Mouse (Mus musculus) 3134 (cell line): Measurements from ENCODE around the gene Aym1.
A peak's percentile ranks its signal among the peaks of the same experiment; 100 is the strongest.
"Not testable (repeated sequence)": the region's sequence is repeated elsewhere in the genome, so short reads cannot be mapped to it uniquely, and the experiment has no call there.

Experiments used
- DNase-seq: peaks from one replicate; pipeline ENCODE4 v3.0.0-alpha.2; 2011; ENCODE audit warnings: low spot score; ENCODE audit not compliant: insufficient read length; ENCODE audit errors: extremely low read depth

Gene Aym1

DNA sequence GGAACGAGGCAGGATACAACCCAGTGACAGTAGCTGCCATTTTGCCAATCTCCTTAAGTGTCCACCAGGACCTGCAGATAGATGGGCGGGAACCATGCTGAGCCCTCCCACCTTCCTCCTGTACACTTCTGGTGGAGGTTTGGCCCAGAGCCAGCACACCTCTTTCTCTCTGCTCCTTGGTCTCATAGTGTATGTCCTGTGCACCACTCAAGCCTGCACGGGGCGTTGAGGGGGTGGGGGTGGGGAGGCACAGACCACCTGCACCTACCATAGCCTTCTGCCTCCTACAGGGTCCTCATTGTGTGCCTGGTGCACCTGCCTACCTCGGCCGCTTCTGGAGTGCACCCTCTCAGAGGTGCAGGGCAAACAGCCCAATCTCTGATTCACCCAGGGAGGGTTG, 4.5 kb upstream of the Aym1 start:
- no peak for DNase-seq

DNA sequence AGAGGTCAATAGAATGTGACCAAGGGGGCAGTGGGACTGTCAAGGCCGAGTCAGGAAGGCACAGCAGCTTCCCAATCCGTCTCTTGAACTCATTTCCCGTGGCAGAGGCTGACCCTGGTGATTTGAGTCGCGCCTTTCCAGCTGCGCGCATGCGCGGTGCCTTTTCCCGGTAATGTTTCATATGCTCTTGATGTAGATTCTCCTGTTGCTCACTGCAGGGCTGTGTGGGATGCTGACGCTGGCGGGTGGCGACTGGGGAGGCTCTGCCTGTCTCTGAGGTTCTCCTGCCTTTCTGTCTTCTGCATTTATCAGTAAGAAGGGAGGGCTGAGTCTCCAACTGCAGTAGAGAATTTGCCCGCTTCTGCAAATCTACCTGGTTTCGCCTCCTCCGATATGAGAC, 2.8 kb upstream of the Aym1 start:
- no peak for DNase-seq

DNA sequence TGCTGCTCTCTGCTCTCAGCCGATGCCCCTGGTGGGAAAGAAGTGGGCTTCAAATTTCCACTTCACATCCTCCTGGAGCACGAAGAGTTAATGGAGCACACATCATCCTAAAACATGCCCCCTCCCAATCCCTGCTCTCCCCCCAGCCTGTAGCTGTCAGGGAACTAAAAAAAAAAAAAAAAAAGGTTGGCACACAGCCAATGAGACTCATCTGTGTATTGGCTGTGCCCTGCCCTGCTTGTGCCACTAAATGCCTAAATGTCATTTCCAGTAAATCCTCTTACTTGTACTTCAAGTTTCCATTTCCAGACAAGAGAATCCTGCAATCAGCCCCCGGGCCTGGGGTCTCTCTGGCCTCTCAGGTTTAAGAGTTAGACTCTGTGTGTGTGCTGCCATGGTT, 562 bp downstream of the Aym1 start:
- no peak for DNase-seq

DNA sequence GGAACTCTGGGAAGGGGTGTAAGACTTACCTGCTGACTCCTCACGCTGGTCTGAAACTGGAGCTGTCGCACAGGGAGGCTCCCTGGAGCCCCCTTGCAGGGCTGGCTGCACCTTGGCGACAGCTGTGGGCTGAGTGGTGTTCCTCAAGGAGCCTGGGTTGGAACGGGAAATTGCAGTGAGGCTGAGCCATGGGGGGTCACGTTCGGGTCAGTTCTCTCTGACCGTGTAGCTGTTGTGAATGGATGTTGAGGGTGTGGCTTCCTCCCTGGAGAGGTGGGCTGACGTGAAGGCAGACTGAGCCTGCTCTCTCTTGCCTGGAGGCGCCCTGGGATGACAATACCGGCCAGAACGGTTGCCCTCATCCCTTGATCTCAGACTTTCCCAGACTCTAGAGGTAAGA, 1.7 kb downstream of the Aym1 start:
- no peak for DNase-seq

DNA sequence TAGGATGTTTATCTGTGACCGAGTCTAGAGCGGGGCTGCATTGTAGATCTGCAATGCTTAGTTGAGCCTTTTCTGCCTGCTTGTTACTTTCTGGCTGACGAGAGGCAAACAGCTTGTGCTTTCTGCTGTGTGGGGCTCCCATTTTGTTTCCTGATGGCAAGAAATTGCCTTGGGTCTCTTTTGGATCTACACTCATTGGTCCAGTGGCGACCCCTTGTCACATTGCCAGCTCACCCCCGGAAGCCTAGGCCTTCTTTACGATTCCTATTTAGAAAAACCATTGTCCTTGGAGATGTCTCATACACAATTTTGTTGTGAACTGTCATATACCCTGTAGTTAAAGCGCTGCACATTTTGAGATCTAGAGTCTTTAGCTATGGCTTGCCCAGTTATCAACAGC, 4.2 kb downstream of the Aym1 start:
- DNase-seq = no peak

DNA sequence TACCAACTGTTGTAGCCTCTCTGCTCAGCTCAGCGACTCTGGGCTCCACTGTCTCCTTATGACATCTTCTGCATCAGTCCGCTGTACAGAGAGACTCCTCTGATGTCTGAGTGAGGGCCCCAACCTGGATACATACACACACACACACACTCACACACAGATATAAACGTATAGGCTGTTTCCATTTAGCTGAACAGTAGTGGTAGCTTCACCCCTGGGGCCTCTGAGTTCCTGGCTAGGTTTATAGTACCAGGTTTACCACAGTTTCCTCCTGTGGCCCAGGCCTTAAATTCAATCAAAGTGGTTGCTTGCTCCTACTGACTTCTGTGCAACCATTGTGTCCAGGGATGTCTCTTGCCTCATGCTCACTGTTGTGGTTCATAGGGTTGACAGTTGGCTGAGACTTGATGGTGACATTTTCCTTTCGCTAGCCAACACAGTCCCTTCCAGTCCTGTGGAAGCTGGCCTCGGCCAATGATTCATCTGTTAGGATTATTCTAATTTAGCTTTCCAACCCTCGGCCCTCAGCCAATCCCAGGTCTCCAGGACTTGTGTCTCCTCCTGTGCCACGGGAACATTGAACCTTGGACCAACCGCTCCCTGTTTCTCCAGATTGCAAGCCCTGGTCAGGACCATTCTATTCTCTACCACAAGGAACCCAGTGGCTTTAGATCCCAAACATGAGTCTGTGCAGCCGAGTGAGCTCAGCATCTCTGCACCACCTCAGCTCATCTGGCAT, 5.3 kb downstream of the Aym1 start:
- DNase-seq = no peak

DNA sequence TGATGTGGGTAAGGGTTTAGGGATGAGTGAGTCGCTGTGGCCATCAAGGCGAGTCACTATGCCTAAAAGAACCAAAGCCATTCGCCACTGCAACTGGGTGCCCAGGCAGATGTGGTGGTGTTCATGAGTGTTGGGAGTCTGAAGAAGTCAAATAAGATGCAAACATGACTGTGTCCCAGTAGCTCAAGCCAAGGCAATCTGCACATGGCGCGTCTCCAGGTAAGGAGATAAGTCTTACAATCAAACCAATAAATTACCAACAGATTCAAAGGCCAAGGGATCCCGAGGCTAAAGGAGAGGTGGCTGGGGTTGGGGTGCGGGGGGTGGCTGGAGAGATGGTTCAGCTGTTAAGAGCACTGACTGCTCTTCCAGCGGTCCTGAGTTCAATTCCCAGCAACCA, 6.1 kb downstream of the Aym1 start:
- DNase-seq = no peak

DNA sequence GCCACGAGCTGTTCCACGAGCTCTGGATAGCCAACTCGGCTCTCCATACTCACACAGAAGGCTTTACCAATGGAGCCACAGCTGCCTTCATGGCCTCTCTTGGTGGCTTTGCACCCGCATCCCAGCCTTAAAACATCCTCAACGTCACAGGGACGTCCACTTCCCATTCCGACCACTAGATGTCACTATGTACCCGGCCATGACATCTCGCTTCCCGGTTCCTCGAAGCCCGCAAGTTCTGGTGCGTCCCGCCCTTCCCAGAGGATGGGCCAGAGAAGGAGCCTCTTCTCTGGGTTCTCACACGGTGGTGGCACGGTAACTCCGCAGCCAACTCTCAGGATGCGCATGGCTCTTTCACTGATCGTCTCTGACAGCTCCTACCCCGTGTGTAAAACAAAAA, 8.8 kb downstream of the Aym1 start:
- peak; percentile 55 for DNase-seq

DNA sequence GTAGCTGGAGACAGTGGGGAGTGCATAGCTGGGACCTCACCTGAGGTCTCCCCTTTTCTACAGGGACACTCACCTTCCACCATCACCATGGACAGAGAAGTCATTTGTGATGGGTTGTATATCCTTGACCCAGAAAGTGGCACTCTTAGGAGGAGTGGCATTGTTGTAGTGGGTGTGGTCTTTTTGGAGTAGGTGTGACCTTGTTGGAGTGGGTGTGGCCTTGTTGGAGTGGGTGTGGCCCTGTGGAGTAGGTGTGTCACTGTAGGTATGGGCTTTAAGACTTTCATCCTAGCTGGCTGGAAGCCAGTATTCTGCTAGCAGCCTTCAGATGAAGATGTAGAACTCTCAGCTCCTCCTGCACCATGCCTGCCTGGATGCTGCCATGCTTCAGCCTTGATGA, 10.6 kb downstream of the Aym1 start:
- not testable (repeated sequence) for DNase-seq

DNA sequence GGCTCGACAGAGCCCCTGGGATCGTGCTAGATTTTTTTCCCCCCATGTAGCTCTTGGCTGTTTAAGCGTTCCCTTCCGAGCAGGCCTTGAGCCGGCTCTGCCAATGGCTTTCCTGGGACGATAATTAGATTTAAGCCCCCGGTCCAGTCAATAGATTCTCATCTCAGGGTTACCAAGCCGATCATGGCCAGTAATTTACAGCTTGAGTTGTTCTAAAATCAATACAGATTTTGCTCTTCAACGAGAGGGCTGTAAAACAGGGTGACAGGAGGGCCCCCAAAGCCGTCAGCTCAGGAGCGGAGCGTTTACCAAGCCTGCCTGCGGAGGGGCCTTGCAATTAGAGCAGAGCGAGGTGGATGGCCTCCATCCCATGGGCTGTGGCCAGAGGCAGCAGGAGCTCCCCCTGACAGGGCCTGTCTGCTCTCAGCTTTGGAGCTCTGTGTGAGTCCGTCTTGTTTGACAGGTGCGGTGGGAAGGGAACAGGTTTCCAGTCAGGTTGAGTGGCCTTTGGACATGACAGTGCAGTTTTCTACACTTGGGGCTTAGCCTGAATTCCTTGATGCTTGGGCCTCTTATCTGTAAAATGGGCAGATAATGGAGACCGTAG, 12.3 kb downstream of the Aym1 start:
- DNase-seq = no peak

DNA sequence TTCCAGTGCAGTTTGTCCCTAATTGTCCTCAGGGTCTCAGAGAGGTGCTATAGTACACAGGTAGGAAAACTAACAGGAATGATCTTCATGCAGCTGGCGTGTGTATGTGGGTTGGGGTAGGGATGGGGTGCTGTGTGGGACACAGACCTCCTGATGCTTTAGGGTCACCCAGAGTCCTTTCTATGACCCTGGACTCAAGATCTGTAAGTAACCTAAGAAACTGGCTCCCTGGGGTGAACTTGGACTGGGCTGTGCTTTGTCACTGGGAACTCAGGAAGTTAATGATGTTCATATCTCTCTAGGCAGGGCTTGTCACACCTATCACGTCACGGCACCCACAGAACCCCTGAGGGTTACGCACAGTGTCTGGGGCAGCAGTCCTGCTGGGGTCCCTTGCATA, 15.4 kb downstream of the Aym1 start:
- no peak for DNase-seq

DNA sequence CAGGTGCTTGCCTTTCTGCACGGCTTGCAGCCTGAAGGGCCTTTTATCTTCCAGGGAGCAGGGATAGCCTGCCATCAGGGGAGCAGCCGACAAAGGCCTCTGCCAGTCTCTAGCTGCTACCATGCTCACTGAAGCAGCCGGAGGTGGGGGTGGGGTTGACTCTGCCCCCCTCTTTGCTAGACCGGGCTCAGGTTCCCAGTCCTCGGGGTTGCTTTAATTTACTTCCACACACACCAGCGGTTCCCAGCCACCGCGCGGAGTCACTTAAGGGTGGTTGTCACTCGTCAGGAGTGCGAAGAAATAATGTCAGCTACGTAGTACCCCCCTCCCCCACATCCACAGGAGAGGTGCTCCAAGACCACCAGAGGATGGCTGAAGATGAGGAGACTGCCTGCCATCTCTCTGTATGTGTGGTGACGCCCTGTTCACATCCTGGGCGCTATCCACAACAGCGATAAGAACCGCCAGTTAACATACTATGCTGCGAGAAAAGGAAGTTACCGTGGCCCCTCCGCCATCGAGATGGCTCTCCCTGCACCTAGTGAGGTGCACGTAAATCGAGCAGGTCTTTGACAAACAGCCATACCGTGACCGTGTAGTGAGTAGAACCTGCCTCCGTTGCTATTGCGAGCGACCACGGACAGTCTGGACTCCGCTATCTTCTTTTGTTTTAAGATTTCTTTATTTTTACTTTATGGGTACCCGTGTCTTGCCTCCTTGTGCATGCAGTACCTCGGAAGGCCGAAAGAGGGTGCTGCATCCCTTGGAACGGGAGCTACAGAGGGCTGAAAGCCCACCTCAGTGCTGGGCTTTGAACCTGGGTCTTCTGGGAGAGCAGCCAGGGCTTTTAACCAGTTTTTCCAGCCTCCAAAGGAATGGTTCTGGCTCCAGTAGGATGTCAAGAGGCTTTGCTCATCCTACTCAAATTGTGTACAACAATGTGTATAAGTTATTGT, 16.2 kb downstream of the Aym1 start:
- DNase-seq = no peak

DNA sequence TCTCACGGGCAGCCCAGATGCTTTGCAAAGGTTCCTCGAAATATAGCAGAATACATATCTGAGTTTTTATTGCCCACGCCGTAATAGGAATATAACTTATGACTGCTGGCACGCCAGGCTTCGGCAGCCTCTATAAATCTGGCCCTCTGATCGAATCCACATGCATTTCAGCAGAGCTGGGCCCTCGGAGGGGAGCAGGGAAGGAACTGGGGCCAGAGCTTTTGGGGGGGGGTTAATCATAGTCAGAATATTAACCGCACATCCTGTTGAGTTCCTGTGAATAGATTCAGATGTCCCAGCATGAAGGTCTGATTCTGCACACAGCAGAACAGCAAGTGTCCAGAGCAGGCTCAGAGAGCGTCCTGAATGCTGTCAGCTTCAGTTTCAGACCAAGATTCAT, 17.2 kb downstream of the Aym1 start:
- no peak for DNase-seq

DNA sequence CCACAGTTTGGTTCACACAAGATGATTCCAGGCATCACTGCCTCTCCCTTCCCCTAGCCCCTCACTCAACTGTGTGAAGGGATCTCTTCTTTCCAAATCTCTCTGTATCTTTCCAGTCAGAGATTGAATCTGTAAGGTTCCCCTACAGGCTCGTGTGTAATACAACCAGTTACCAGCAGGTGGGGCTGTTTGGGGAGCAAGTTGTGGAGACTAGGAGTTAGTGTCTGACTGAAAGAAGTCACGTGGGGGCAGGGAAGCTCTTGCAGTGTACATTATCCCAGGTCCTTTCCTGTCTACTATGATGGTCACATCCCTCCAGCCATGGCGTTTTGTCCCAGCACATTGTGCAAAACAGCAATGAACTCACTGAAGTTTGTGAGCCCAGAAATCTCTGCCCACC, 18.7 kb downstream of the Aym1 start:
- no peak for DNase-seq

DNA sequence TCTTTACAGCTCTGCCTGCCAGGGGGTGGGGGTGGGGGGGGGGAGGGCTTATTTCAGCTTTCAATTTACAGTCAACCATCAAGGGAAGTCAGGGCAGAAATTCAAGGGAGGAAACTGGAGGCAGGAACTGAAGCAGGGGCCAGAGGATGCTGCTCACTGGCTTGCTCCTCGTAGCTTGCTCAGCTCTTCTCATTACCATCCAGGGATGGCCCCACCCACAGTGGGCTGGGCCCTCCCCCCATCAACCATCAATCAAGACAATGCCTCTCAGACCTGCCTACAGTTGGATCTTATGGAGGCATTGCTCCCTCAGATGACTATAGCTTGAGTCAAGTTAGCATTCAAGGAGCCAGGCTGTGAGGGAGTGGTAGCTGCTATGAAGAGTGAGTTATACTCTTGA, 19.2 kb downstream of the Aym1 start:
- DNase-seq = no peak

DNA sequence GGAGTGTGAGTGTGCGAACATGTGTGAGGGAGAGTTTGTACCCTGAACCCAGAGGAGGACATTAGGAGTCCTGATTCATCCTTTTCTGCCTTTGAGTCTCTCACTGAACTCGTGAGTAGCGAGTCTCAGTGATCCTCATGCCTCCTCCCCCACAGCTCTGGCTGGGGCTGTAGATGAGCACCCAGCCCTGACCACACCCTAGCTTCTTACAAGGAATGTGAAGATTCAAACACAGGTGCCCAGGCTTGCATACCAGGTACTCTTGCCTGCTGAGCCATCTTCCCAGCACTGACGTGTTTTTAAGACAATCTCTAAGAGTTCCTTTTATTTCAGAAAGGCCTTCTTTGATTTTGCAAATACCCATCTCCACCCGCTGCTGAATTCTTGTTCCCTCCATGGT, 22.3 kb downstream of the Aym1 start:
- no peak for DNase-seq

DNA sequence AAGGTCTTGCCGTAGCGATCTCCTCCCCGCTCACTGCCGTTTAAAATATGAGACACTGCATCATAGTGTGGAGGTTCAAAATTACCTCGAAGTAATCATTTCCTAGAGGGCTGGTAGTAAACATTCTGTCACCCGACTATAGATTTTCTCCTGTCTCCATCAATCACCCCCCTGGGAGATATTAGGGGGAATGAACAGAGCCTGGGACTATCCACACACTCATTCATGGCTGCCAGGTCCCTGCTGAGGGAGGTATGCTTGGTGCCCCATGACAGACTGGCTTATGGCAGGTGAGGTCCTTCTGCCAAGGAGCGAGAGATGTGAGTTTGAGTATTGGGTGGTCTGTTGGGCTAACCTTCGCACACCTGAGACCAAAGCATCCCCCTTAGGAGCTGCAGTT, 23.5 kb downstream of the Aym1 start:
- DNase-seq = no peak

DNA sequence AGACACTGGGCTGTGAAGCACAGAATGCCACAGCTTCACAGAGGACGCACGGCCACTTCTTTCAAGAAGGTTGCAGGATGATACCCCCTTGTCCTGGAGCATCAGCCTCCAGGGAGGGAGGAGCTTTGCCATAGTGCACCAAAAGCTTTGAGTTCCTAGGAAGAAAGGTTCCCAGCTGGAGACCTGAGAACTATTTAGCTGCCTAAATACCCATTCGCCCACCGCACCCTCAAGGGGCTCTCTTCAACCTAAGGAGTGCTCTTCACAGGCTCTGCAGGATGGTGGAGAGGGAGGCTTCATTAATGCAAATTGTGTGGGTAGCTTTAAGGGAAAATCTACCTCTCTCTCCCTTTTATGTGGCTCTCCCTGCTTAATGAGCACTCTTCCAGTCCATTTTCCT, 25.5 kb downstream of the Aym1 start:
- DNase-seq = no peak

DNA sequence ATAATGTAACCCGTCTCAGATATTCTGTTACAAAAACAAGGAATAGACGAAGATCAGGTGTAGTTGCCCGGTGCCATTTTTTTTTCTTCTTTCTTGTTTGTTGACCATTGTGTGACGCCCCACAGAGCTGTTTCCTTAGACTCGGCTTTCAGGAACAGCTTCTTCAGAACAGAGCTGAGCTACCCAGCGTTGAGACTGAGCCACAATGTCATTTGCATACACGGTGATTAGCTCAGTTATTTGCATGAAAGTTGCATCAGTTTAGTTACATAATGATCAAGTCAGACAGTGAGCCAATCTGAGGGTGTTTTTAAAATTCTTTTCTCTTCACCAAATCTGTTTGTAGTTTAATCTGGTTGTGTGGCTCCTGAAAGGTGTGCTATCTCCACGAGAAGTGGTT, 36.7 kb downstream of the Aym1 start:
- DNase-seq = no peak

DNA sequence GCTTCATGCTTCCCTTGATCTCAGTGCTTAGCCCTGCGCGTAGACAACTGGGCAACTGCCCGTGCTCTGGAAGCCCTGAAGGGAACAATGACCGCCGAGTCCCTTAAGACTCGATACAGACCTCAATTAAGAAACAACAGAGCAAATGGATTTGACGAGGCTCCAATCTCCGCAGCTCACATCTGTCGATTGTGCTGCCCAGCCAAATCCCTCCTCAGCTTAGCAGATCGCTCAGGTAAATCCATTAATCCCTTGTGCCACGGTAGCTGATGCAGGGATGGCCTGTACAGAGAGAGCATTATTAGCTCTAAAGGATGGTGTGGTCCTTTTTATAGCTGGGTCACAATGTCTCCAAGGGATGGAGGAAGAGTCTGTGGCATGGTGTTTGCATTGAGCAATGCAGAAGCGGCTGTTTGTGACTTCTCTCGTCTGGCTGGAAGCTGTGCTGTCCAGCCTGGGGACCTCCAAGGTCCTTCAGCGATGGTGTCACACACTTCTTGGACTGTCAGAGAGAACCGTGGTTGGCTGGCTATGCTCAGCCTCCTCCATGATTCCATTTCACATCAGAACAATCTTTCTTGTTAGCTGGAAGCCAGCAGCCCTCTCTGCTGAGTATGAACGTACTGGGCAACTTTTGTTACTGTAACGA, 39.3 kb downstream of the Aym1 start:
- DNase-seq = no peak
